12 mouse cellular contexts compared by ENCODE assay signal in genomic region chr2:164964242-164964894, GRCm38 (mm10). TPM values are rescaled to one million over a fixed set of nuclear protein-coding genes. Genes with fewer than 3 reads are reported as not detected.
DNase-seq lines count a peak whose midpoint lies in the region; ATAC-seq lines count a peak whose summit lies in the region.
"Had no signal": no experiment of that assay in that cellular context is flagged by ENCODE, and none has a peak within 500 bp of the region (broad histone marks: within the 10 kb centered on the region; RNA-seq: fewer than 3 reads in every experiment).

No protein-coding gene starts in this region.

- peak overlapping the region; percentile 25 for H3K4me3 ChIP-seq in hindbrain, embryonic 13.5 days
- H3K4me3 ChIP-seq: stomach, embryonic 15.5 days had no signal

- intact Hi-C loops in left cerebral cortex, postnatal 25 days (cut with DNase I): loop anchor here (5.0 kb wide), 1 partner anchor 313 kb away; no protein-coding TSS in a partner anchor

- peak; percentile 68 for ATAC-seq in hindbrain, embryonic 13.5 days (ENCODE audit: low FRiP score)

- peaks cover 40% of the 10 kb centered on the region for H3K27me3 ChIP-seq in hindbrain, embryonic 13.5 days

- 10% methylated on average over 9 of the region's 9 CpGs for WGBS in hindbrain, embryonic 13.5 days

- peak; percentile 32 to 50 for DNase-seq in left cerebral cortex, adult 18-20 months (ENCODE audit: low spot score in 2 of 2)
- DNase-seq in left cerebral cortex, adult 11 months (ENCODE audit: low spot score): no peak
- DNase-seq in left cerebral cortex, postnatal 25 days (ENCODE audit: low spot score in 2 of 2): peak; percentile 63
- DNase-seq in right cerebral cortex, postnatal 14 days: peak; percentile 72
- no peak for DNase-seq in liver
- DNase-seq in thymus, postnatal 14 days: no peak
- DNase-seq in kidney, postnatal 10 days: no peak
- DNase-seq: gastrocnemius, postnatal 36 days; heart, postnatal 4 days; lung, embryonic 14.5 days had no signal

- H3K36me3 ChIP-seq in hindbrain, embryonic 13.5 days: no peaks in the 10 kb centered on the region
- H3K36me3 ChIP-seq: stomach, embryonic 15.5 days had no signal

- H3K9me3 ChIP-seq in hindbrain, embryonic 13.5 days: no peaks in the 10 kb centered on the region
- H3K9me3 ChIP-seq: stomach, embryonic 15.5 days had no signal

- H3K9ac ChIP-seq in hindbrain, embryonic 13.5 days: peak overlapping the region; percentile 55
- H3K9ac ChIP-seq: lung, embryonic 14.5 days; stomach, embryonic 15.5 days had no signal

- H3K4me1 ChIP-seq in hindbrain, embryonic 13.5 days (replicated peaks): peaks cover 82% of the 10 kb centered on the region

- peak overlapping the region; percentile 50 for H3K4me2 ChIP-seq in hindbrain, embryonic 13.5 days
- H3K4me2 ChIP-seq: lung, embryonic 14.5 days; stomach, embryonic 15.5 days had no signal

- H3K27ac ChIP-seq in hindbrain, embryonic 13.5 days: peak overlapping the region; percentile 91
- H3K27ac ChIP-seq: stomach, embryonic 15.5 days had no signal

RNA-seq across cellular contexts. Expression of gene Slc12a5, which starts 3.8 kb away (rescaled TPM):
- 100 to 1,000 TPM; 538 to 565 TPM for total RNA-seq in left cerebral cortex, adult 18-20 months (2021)
- 21.4 and 22.1 TPM in 2 replicates for polyA plus RNA-seq in hindbrain, embryonic 13.5 days (2015; fragmentation: Nextera tagmentation; extraction: Ambion mirVana)
- 100 to 1,000 TPM; 546 to 551 TPM for total RNA-seq in left cerebral cortex, postnatal 25 days (2021)

RNA-seq across cellular contexts. Expression of gene Mmp9, which starts 23.8 kb away (rescaled TPM):
- 1 to 10 TPM; 2.0 to 2.1 TPM for total RNA-seq in left cerebral cortex, adult 18-20 months (2021)
- polyA plus RNA-seq in hindbrain, embryonic 13.5 days (2015; fragmentation: Nextera tagmentation; extraction: Ambion mirVana): 23.8 and 25.2 TPM in 2 replicates
- 1 to 10 TPM; 1.9 to 2.0 TPM for total RNA-seq in left cerebral cortex, postnatal 25 days (2021)

RNA-seq across cellular contexts. Expression of gene Zfp335, which starts 52.8 kb away (rescaled TPM):
- 10 to 100 TPM; 25.0 to 25.1 TPM for total RNA-seq in left cerebral cortex, adult 18-20 months (2021)
- 13.1 and 13.9 TPM in 2 replicates for polyA plus RNA-seq in hindbrain, embryonic 13.5 days (2015; fragmentation: Nextera tagmentation; extraction: Ambion mirVana)
- total RNA-seq in left cerebral cortex, postnatal 25 days (2021): 10 to 100 TPM; 24.3 TPM

Comparison
In these comparisons a context has a peak if more than half of its experiments do, and no peak if none do; other contexts are left out.
1. DNase-seq: peak in left cerebral cortex, adult 18-20 months (2 of 2), left cerebral cortex, postnatal 25 days (2 of 2) and right cerebral cortex, postnatal 14 days (single experiment); none in left cerebral cortex, adult 11 months (single experiment), liver (single experiment), thymus, postnatal 14 days (single experiment) and kidney, postnatal 10 days (single experiment).